Mouse (Mus musculus): ENCODE data around the gene Sppl3. TPM values are rescaled to one million over a fixed set of nuclear protein-coding genes. Genes with fewer than 3 reads are reported as not detected.

The Sppl3 gene
- total and polyA plus RNA-seq, 3 experiments, result 14.3 to 29.2 (median 14.9) TPM

DNA sequence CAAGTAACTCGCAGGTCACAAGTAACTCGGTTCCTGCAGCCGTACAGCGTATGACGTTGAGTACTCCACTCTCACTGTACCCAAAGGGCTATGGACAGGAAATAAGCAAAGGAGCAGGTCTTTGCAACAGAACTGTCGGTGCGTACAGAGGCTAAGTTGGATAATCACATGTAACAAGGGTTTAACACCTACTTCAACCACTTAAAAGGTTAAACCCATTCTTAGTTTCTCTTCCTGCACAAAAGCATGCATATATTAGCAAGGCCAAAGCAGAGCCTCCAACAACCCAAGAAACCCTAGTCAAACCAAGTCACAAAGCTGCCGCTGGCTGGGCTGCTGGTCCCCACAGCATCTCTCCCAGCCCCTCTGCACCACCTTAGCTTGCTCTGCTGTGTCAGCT is 121.5 kb downstream of the Sppl3 start:
- Histone ChIP-seq H3K27ac (ENCODE audit: insufficient read depth, low read depth) (peak overlapping the region; percentile 79), H3K9me3 (replicated peaks; ENCODE audit: low read length) (peaks cover 3% of the 10 kb centered on the region), H3K4me3 (replicated peaks in 1 of 3; ENCODE audit: low read depth in 2 of 3, low read length in 2 of 3, poor library complexity in 1 of 3) (peak overlapping the region in 1 of 3 experiments; percentile 34), H3K36me3 (replicated peaks in 1 of 2; ENCODE audit: control insufficient read depth in 1 of 2, insufficient read depth in 1 of 2, low read length in 1 of 2) (peaks cover 20 to 35% of the 10 kb centered on the region in 2 experiments), H3K4me2 (ENCODE audit: insufficient read depth, low read depth, poor library complexity, severe bottlenecking) (peak overlapping the region; percentile 86), H3K4me1 (ENCODE audit: control insufficient read depth in 1 of 2, insufficient read depth in 2 of 2) (peaks cover 5 to 33% of the 10 kb centered on the region in 2 experiments), H3K79me2 (replicated peaks; ENCODE audit: control insufficient read depth, extremely low read depth, insufficient read depth, poor library complexity, severe bottlenecking) (peaks cover 19% of the 10 kb centered on the region; the same call in 1 of the 2 replicates), H3K27me3 (replicated peaks) (peaks cover 8% of the 10 kb centered on the region), H3K9ac (ENCODE audit: insufficient read depth, low read depth) (no peak overlapping the region)
- dilution Hi-C loops (cut with MboI; ENCODE audit: extremely low pct_ligation_motif_present, extremely low pct_unique_long_range_greater_than_20kb, low sequenced_read_pairs), result no loop called here
- no peak for DNase-seq (ENCODE audit: extremely low read depth)
- TF ChIP-seq POLR2A (IDR thresholded peaks at IDR 0.05; ENCODE audit: low read depth, low read length) (peak; percentile 33; the same call in 1 of the 2 replicates), UBTF (IDR thresholded peaks at IDR 0.05; ENCODE audit: low read depth, low read length) (0 out of 2 replicates have a peak, but pooled peaks have one; percentile 3), KAT2A (IDR thresholded peaks at IDR 0.05; ENCODE audit: insufficient replicate concordance, low read length) (no peak), EP300 (IDR thresholded peaks at IDR 0.05; ENCODE audit: low read length) (peak; percentile 45; the same call in 1 of the 2 replicates), ELF1 (IDR thresholded peaks at IDR 0.05; ENCODE audit: low read depth, low read length) (peak; percentile 53), HCFC1 (IDR thresholded peaks at IDR 0.05; ENCODE audit: low read depth, low read length) (no peak), MAX (IDR thresholded peaks at IDR 0.05; ENCODE audit: low read length) (peak; percentile 57), BHLHE40 (IDR thresholded peaks at IDR 0.05; ENCODE audit: low read depth, low read length) (peak; percentile 50), CHD1 (IDR thresholded peaks at IDR 0.05; ENCODE audit: low read depth, low read length) (no peak), SIN3A (IDR thresholded peaks at IDR 0.05; ENCODE audit: low read length) (peak; percentile 65), ZC3H11A (IDR thresholded peaks at IDR 0.05; ENCODE audit: low read depth, low read length) (no peak), CHD2 (IDR thresholded peaks at IDR 0.05; ENCODE audit: low read length) (no peak), MEF2A (IDR thresholded peaks at IDR 0.05; ENCODE audit: borderline replicate concordance, low read depth, low read length) (no peak; the same call in 1 of the 2 replicates), GABPA (IDR thresholded peaks at IDR 0.05; ENCODE audit: insufficient replicate concordance, low read depth, low read length) (no peak), MYC (IDR thresholded peaks at IDR 0.05; ENCODE audit: low read depth, low read length) (peak; percentile 56; the same call in 1 of the 2 replicates), JUND (conservative IDR thresholded peaks at IDR 0.05; ENCODE audit: low read depth, low read length) (no peak)
- in situ Hi-C loops (cut with MboI; ENCODE audit: low pct_ligation_motif_present, low pct_unique_long_range_greater_than_20kb, low sequenced_read_pairs), result no loop called here

DNA sequence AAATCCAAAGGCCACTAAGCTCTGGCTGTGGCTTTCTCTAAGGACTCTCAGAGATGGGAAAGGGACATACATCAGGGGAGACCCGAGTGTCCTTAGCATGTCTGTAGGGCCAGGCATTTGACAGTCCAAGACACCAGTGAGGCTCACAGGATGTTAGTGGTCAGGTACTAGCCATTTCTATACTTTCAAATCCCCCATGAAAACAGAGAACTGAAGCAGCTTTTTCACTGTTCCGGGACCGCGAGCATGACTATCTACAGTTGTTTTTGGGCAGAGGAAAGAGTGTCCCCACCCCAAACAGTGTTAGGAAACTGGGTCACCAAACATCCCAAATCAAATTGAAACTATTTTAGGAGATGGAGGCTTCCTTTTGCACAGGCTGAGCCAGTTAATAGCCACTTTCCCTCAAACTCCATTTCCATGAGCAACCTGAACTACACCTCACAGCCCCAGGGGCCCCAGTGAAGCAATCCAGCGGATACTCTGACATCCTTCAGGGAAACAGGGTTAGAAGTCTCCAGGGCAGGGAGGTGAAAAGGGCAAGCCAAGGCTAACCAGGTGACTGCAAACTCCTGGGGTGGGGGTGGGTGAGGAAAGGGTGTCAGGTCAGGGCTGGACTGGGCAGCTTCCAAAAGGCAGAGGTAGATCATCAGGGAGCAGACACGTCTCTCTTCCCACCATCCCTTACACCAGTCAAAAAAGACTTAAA is 122.6 kb downstream of the Sppl3 start:
- in situ Hi-C loops (cut with MboI; ENCODE audit: low pct_ligation_motif_present, low pct_unique_long_range_greater_than_20kb, low sequenced_read_pairs), result no loop called here
- Histone ChIP-seq H3K4me1 (ENCODE audit: control insufficient read depth in 1 of 2, insufficient read depth in 2 of 2) (peaks cover 5 to 33% of the 10 kb centered on the region in 2 experiments), H3K27ac (ENCODE audit: insufficient read depth, low read depth) (peak overlapping the region; percentile 79; the same call in 1 of the 2 replicates), H3K9ac (ENCODE audit: insufficient read depth, low read depth) (peak overlapping the region; percentile 83), H3K79me2 (replicated peaks; ENCODE audit: control insufficient read depth, extremely low read depth, insufficient read depth, poor library complexity, severe bottlenecking) (peaks cover 19% of the 10 kb centered on the region; the same call in 1 of the 2 replicates), H3K36me3 (replicated peaks in 1 of 2; ENCODE audit: control insufficient read depth in 1 of 2, insufficient read depth in 1 of 2, low read length in 1 of 2) (peaks cover 12 to 26% of the 10 kb centered on the region in 2 experiments), H3K27me3 (replicated peaks) (peaks cover 8% of the 10 kb centered on the region), H3K4me2 (ENCODE audit: insufficient read depth, low read depth, poor library complexity, severe bottlenecking) (peak overlapping the region; percentile 86), H3K9me3 (replicated peaks; ENCODE audit: low read length) (peaks cover 3% of the 10 kb centered on the region), H3K4me3 (replicated peaks in 1 of 3; ENCODE audit: low read depth in 2 of 3, low read length in 2 of 3, poor library complexity in 1 of 3) (peak overlapping the region; percentile 78 to 90 (median 83))
- no peak for DNase-seq (ENCODE audit: extremely low read depth)
- TF ChIP-seq NRF1 (IDR thresholded peaks at IDR 0.05; ENCODE audit: low read depth, low read length) (no peak), RCOR1 (conservative IDR thresholded peaks at IDR 0.05; ENCODE audit: low read depth, low read length) (0 out of 2 replicates have a peak, but pooled peaks have one; percentile 24), CHD1 (IDR thresholded peaks at IDR 0.05; ENCODE audit: low read depth, low read length) (no peak), SIN3A (IDR thresholded peaks at IDR 0.05; ENCODE audit: low read length) (peak; percentile 81; the same call in 1 of the 2 replicates), CHD2 (IDR thresholded peaks at IDR 0.05; ENCODE audit: low read length) (peak; percentile 48; the same call in 1 of the 2 replicates), EP300 (IDR thresholded peaks at IDR 0.05; ENCODE audit: low read length) (peak; percentile 85), MAFK (IDR thresholded peaks at IDR 0.05; ENCODE audit: insufficient replicate concordance, low read length) (0 out of 2 replicates have a peak, but pooled peaks have one; percentile 43), MXI1 (IDR thresholded peaks at IDR 0.05; ENCODE audit: low read depth, low read length) (peak; percentile 79), MYC (IDR thresholded peaks at IDR 0.05; ENCODE audit: low read depth, low read length) (peak; percentile 69), ETS1 (conservative IDR thresholded peaks at IDR 0.05; ENCODE audit: low read depth, low read length) (peak; percentile 42; the same call in 1 of the 2 replicates), JUND (conservative IDR thresholded peaks at IDR 0.05; ENCODE audit: low read depth, low read length) (peak; percentile 56; the same call in 1 of the 2 replicates), MEF2A (IDR thresholded peaks at IDR 0.05; ENCODE audit: borderline replicate concordance, low read depth, low read length) (peak; percentile 21; the same call in 1 of the 2 replicates), RAD21 (IDR thresholded peaks at IDR 0.05; ENCODE audit: low read depth, low read length) (no peak), TCF12 (IDR thresholded peaks at IDR 0.05; ENCODE audit: low read depth, low read length) (peak; percentile 35; the same call in 1 of the 2 replicates), NELFE (IDR thresholded peaks at IDR 0.05; ENCODE audit: low read depth, low read length) (no peak), IRF4 (IDR thresholded peaks at IDR 0.05; ENCODE audit: low read depth, low read length) (peak; percentile 92), BHLHE40 (IDR thresholded peaks at IDR 0.05; ENCODE audit: low read depth, low read length) (peak; percentile 48)
- dilution Hi-C loops (cut with MboI; ENCODE audit: extremely low pct_ligation_motif_present, extremely low pct_unique_long_range_greater_than_20kb, low sequenced_read_pairs), result no loop called here

Data from CH12.LX (cell line).